ENCODE assay signal across 8 mouse cellular contexts in genomic region chr2:92427882-92428281, GRCm38 (mm10). TPM values are rescaled to one million over a fixed set of nuclear protein-coding genes. Genes with fewer than 3 reads are reported as not detected.
DNase-seq lines count a peak whose midpoint lies in the region; ATAC-seq and TF ChIP-seq lines count a peak whose summit lies in the region.

No protein-coding gene starts in this region.

- intact Hi-C loops in gastrocnemius, postnatal 14 days (cut with DNase I; ENCODE audit: low total_unique reads), result no loop called here
- intact Hi-C loops in left cerebral cortex, postnatal 14 days (cut with DNase I), result no loop called here

- no peaks in the 10 kb centered on the region for H3K27me3 ChIP-seq in cerebellum, adult 2 months (ENCODE audit: control insufficient read depth, insufficient read depth, low read length)
- no peaks in the 10 kb centered on the region for H3K27me3 ChIP-seq in neural tube, embryonic 15.5 days (replicated peaks)

- ATAC-seq in neural tube, embryonic 15.5 days (ENCODE audit: low FRiP score), result no peak
- ATAC-seq in erythroid progenitor cell, adult 5-6 weeks (replicated peaks; ENCODE audit: low FRiP score, poor library complexity, severe bottlenecking), result no peak

- TF ChIP-seq CTCF in cerebellum, adult 2 months (IDR thresholded peaks at IDR 0.05; ENCODE audit: borderline replicate concordance, insufficient read depth, low read depth, low read length), result no peak

- no peak overlapping the region for H3K9ac ChIP-seq in neural tube, embryonic 15.5 days (replicated peaks)

- peak; percentile 89 for DNase-seq in adrenal gland, adult 2 months
- peak; percentile 94 to 97 for DNase-seq in cerebellum, adult 2 months
- peak; percentile 61 for DNase-seq in gastrocnemius, postnatal 14 days
- DNase-seq in kidney, adult 18-20 months, result peak; percentile 85
- peak; percentile 83 to 85 for DNase-seq in left cerebral cortex, postnatal 14 days (ENCODE audit: low spot score in 2 of 2)
- DNase-seq in urinary bladder, postnatal 36 days (ENCODE audit: low spot score in 2 of 2), result peak; percentile 75 to 90

- H3K9me3 ChIP-seq in neural tube, embryonic 15.5 days (replicated peaks), result no peaks in the 10 kb centered on the region

- H3K4me1 ChIP-seq in cerebellum, adult 2 months (ENCODE audit: control insufficient read depth, insufficient read depth, low read length), result peaks cover 48% of the 10 kb centered on the region
- H3K4me1 ChIP-seq in neural tube, embryonic 15.5 days, result peaks cover 94% of the 10 kb centered on the region

- WGBS in cerebellum, adult 2 months, result 2% methylated on average over 6 of the region's 6 CpGs
- whole genome bisulfite sequencing in neural tube, embryonic 15.5 days, result 65% methylated on average over 6 of the region's 6 CpGs

- H3K36me3 ChIP-seq in neural tube, embryonic 15.5 days, result peaks cover 18% of the 10 kb centered on the region

- peak; percentile 98 for TF ChIP-seq POLR2A in cerebellum, adult 2 months (IDR thresholded peaks at IDR 0.05; ENCODE audit: borderline replicate concordance, insufficient read depth, low read length)

- H3K27ac ChIP-seq in cerebellum, adult 2 months (ENCODE audit: insufficient read depth, low read length), result peak overlapping the region; percentile 60
- peak overlapping the region; percentile 84 for H3K27ac ChIP-seq in neural tube, embryonic 15.5 days (replicated peaks)

- peak overlapping the region; percentile 31 for H3K4me3 ChIP-seq in cerebellum, adult 2 months (replicated peaks; ENCODE audit: insufficient read depth, low read depth, low read length)
- H3K4me3 ChIP-seq in neural tube, embryonic 15.5 days (replicated peaks), result no peak overlapping the region

- no peak overlapping the region for H3K4me2 ChIP-seq in neural tube, embryonic 15.5 days

RNA-seq across cellular contexts. Expression of gene Cry2, which starts 6.0 kb away (rescaled TPM):
- 10 to 100 TPM; 32.9 to 45.1 TPM for total RNA-seq in adrenal gland, adult 2 months (2021)
- 27.6 and 53.8 TPM in 2 replicates for polyA plus RNA-seq in adrenal gland, adult 2 months (2012; rRNA removed)
- polyA plus RNA-seq in cerebellum, adult 2 months (2012; rRNA removed), result 79.4 and 81.8 TPM in 2 replicates
- total RNA-seq in gastrocnemius, postnatal 14 days (2021), result 10 to 100 TPM; 22.7 to 27.3 TPM
- total RNA-seq in left cerebral cortex, postnatal 14 days (2021), result 100 to 1,000 TPM; 109 to 116 TPM
- 43.0 and 46.0 TPM in 2 replicates for polyA plus RNA-seq in neural tube, embryonic 15.5 days (2015; fragmentation: Nextera tagmentation; extraction: Ambion mirVana)
- 1.8 and 5.0 TPM in 2 replicates for total RNA-seq in erythroid progenitor cell, adult 5-6 weeks (2015; ENCODE audit: low replicate concordance)
- total RNA-seq in erythroid progenitor cell, adult 5-6 weeks (2017; ENCODE audit: low replicate concordance), result 1.9 and 2.7 TPM in 2 replicates

RNA-seq across cellular contexts. Expression of gene Mapk8ip1, which starts 26.8 kb away (rescaled TPM):
- 10 to 100 TPM; 30.2 to 34.9 TPM for total RNA-seq in adrenal gland, adult 2 months (2021)
- polyA plus RNA-seq in adrenal gland, adult 2 months (2012; rRNA removed), result 60.9 and 67.1 TPM in 2 replicates
- 349 TPM in 2 replicates for polyA plus RNA-seq in cerebellum, adult 2 months (2012; rRNA removed)
- total RNA-seq in gastrocnemius, postnatal 14 days (2021), result 10 to 100 TPM; 13.6 to 24.3 TPM
- 100 to 1,000 TPM; 392 to 397 TPM for total RNA-seq in left cerebral cortex, postnatal 14 days (2021)
- 134 and 169 TPM in 2 replicates for polyA plus RNA-seq in neural tube, embryonic 15.5 days (2015; fragmentation: Nextera tagmentation; extraction: Ambion mirVana)
- total RNA-seq in erythroid progenitor cell, adult 5-6 weeks (2015; ENCODE audit: low replicate concordance), result not detected in 2 replicates
- total RNA-seq in erythroid progenitor cell, adult 5-6 weeks (2017; ENCODE audit: low replicate concordance), result 0.13 TPM in 1 of 2 replicates, not detected in the other

RNA-seq across cellular contexts. Expression of gene Slc35c1, which starts 32.5 kb away (rescaled TPM):
- total RNA-seq in adrenal gland, adult 2 months (2021), result 10 to 100 TPM; 14.3 to 23.2 TPM
- 50.9 and 98.4 TPM in 2 replicates for polyA plus RNA-seq in adrenal gland, adult 2 months (2012; rRNA removed)
- 16.2 and 17.4 TPM in 2 replicates for polyA plus RNA-seq in cerebellum, adult 2 months (2012; rRNA removed)
- 1 to 10 TPM; 4.4 to 6.4 TPM for total RNA-seq in gastrocnemius, postnatal 14 days (2021)
- 10 to 100 TPM; 20.5 to 22.1 TPM for total RNA-seq in left cerebral cortex, postnatal 14 days (2021)
- polyA plus RNA-seq in neural tube, embryonic 15.5 days (2015; fragmentation: Nextera tagmentation; extraction: Ambion mirVana), result 16.6 and 22.1 TPM in 2 replicates
- total RNA-seq in erythroid progenitor cell, adult 5-6 weeks (2015; ENCODE audit: low replicate concordance), result 7.1 and 9.0 TPM in 2 replicates
- total RNA-seq in erythroid progenitor cell, adult 5-6 weeks (2017; ENCODE audit: low replicate concordance), result 2.7 and 9.2 TPM in 2 replicates

RNA-seq across cellular contexts. Expression of gene 1700029I15Rik, which starts 45.5 kb away (rescaled TPM):
- total RNA-seq in adrenal gland, adult 2 months (2021), result 10 to 100 TPM in 1 of 2 experiments, 1 to 10 TPM in 1; 4.9 to 14.6 TPM
- polyA plus RNA-seq in adrenal gland, adult 2 months (2012; rRNA removed), result 10.5 and 15.0 TPM in 2 replicates
- polyA plus RNA-seq in cerebellum, adult 2 months (2012; rRNA removed), result 6.4 and 6.9 TPM in 2 replicates
- under 1 TPM; 0.66 to 0.86 TPM for total RNA-seq in gastrocnemius, postnatal 14 days (2021)
- 1 to 10 TPM; 2.9 to 4.0 TPM for total RNA-seq in left cerebral cortex, postnatal 14 days (2021)
- polyA plus RNA-seq in neural tube, embryonic 15.5 days (2015; fragmentation: Nextera tagmentation; extraction: Ambion mirVana), result 7.1 and 8.0 TPM in 2 replicates
- total RNA-seq in erythroid progenitor cell, adult 5-6 weeks (2015; ENCODE audit: low replicate concordance), result 1.3 TPM in 1 of 2 replicates, not detected in the other
- not detected in 2 replicates for total RNA-seq in erythroid progenitor cell, adult 5-6 weeks (2017; ENCODE audit: low replicate concordance)

RNA-seq across cellular contexts. Expression of gene Large2, which starts 53.2 kb away (rescaled TPM):
- total RNA-seq in adrenal gland, adult 2 months (2021), result 1 to 10 TPM in 1 of 2 experiments, under 1 TPM in 1; 0.45 to 1.4 TPM
- polyA plus RNA-seq in adrenal gland, adult 2 months (2012; rRNA removed), result 1.3 and 2.2 TPM in 2 replicates
- polyA plus RNA-seq in cerebellum, adult 2 months (2012; rRNA removed), result 0.62 and 1.4 TPM in 2 replicates
- total RNA-seq in gastrocnemius, postnatal 14 days (2021), result under 1 TPM in 1 of 2 experiments, not detected in 1; 0.41 TPM
- total RNA-seq in left cerebral cortex, postnatal 14 days (2021), result under 1 TPM; 0.42 to 0.77 TPM
- polyA plus RNA-seq in neural tube, embryonic 15.5 days (2015; fragmentation: Nextera tagmentation; extraction: Ambion mirVana), result 0.95 and 2.5 TPM in 2 replicates
- total RNA-seq in erythroid progenitor cell, adult 5-6 weeks (2015; ENCODE audit: low replicate concordance), result not detected in 2 replicates
- not detected in 2 replicates for total RNA-seq in erythroid progenitor cell, adult 5-6 weeks (2017; ENCODE audit: low replicate concordance)

Comparison
In these comparisons a context has a peak if more than half of its experiments do, and no peak if none do; other contexts are left out.
1. RNA of gene Mapk8ip1, which starts 26.8 kb away (total RNA-seq): 392 to 397 TPM in left cerebral cortex, postnatal 14 days, 30.2 to 34.9 TPM in adrenal gland, adult 2 months and 13.6 to 24.3 TPM in gastrocnemius, postnatal 14 days; 0.13 TPM in erythroid progenitor cell, adult 5-6 weeks; every median in the first group is over 10 times any median in the second.
2. Peak in every context shown above with its lines, with median percentiles within 50 percentile points of each other: DNase-seq.